Comparison of ENCODE assay signal across 14 mouse cellular contexts in genomic region chr9:14388001-14388400, GRCm38 (mm10). TPM values are rescaled to one million over a fixed set of nuclear protein-coding genes. Genes with fewer than 3 reads are reported as not detected.
DNase-seq lines count a peak whose midpoint lies in the region; ATAC-seq and TF ChIP-seq lines count a peak whose summit lies in the region.
"Had no signal": no experiment of that assay in that cellular context is flagged by ENCODE, and none has a peak within 500 bp of the region (broad histone marks: within the 10 kb centered on the region; RNA-seq: fewer than 3 reads in every experiment).

No protein-coding gene starts in this region.

- no peaks in the 10 kb centered on the region for H3K36me3 ChIP-seq in kidney, adult 2 months (ENCODE audit: control insufficient read depth, insufficient read depth, low read length)
- H3K36me3 ChIP-seq: kidney, embryonic 15.5 days; midbrain, embryonic 13.5 days had no signal

- H3K4me1 ChIP-seq in kidney, adult 2 months (ENCODE audit: control insufficient read depth, insufficient read depth, low read length), result no peaks in the 10 kb centered on the region
- H3K4me1 ChIP-seq: kidney, embryonic 15.5 days; midbrain, embryonic 13.5 days had no signal

- 94% methylated on average over 1 of the region's 1 CpGs for WGBS in kidney, adult 2 months

- H3K4me3 ChIP-seq in kidney, adult 2 months (ENCODE audit: insufficient read depth, low read depth, low read length), result no peak overlapping the region
- H3K4me3 ChIP-seq: kidney, embryonic 15.5 days; midbrain, embryonic 13.5 days had no signal

- intact Hi-C loops in left cerebral cortex, postnatal 10 days (cut with DNase I), result no loop called here

- ATAC-seq in common myeloid progenitor, adult 5-6 weeks (replicated peaks; ENCODE audit: low read depth, poor library complexity, severe bottlenecking), result 0 out of 2 replicates have a peak, but pooled peaks have one; percentile 49
- ATAC-seq: midbrain, embryonic 13.5 days had no signal

- no peak overlapping the region for H3K27ac ChIP-seq in kidney, adult 2 months (ENCODE audit: insufficient read depth, low read depth, low read length)
- H3K27ac ChIP-seq: kidney, embryonic 15.5 days; midbrain, embryonic 13.5 days had no signal

- DNase-seq in kidney, adult 2 months, result peak; percentile 24
- DNase-seq in kidney, adult 18-20 months, result no peak
- DNase-seq in thymus, postnatal 14 days, result peak; percentile 20
- DNase-seq in thymus, postnatal 10 days (ENCODE audit: low spot score in 2 of 2), result no peak
- DNase-seq in urinary bladder, postnatal 36 days (ENCODE audit: low spot score in 2 of 2), result no peak
- DNase-seq in left cerebral cortex, postnatal 10 days (ENCODE audit: extremely low spot score in 1 of 2, low spot score in 2 of 2), result no peak
- DNase-seq: adrenal gland, postnatal 36 days; cerebellum, adult 18-20 months; gastrocnemius, postnatal 14 days; heart, postnatal 36 days; right cerebral cortex, postnatal 4 days had no signal

- no peaks in the 10 kb centered on the region for H3K27me3 ChIP-seq in kidney, adult 2 months (replicated peaks; ENCODE audit: control insufficient read depth, insufficient read depth, low read length)
- H3K27me3 ChIP-seq: kidney, embryonic 15.5 days; midbrain, embryonic 13.5 days had no signal

- TF ChIP-seq POLR2A in kidney, adult 2 months (IDR thresholded peaks at IDR 0.05; ENCODE audit: low read depth, low read length), result no peak

- no peak for TF ChIP-seq CTCF in kidney, adult 2 months (conservative IDR thresholded peaks at IDR 0.05; ENCODE audit: insufficient read depth, insufficient read length, low read depth, low read length)

RNA-seq across cellular contexts. Expression of gene Endod1, which starts 6.7 kb away (rescaled TPM):
- 22.1 and 51.3 TPM in 2 replicates for polyA plus RNA-seq in kidney, adult 2 months (2012; rRNA removed)
- total RNA-seq in common myeloid progenitor, adult 5-6 weeks (2017), result 28.2 and 28.8 TPM in 2 replicates
- total RNA-seq in left cerebral cortex, postnatal 10 days (2021), result 10 to 100 TPM; 48.5 to 50.7 TPM

Comparison
In these comparisons a context has a peak if more than half of its experiments do, and no peak if none do; other contexts are left out.
1. DNase-seq: peak in kidney, adult 2 months (single experiment) and thymus, postnatal 14 days (single experiment); none in kidney, adult 18-20 months (single experiment), thymus, postnatal 10 days (0 of 2), urinary bladder, postnatal 36 days (0 of 2) and left cerebral cortex, postnatal 10 days (0 of 2).